Mouse (Mus musculus) spleen, adult 2 months (tissue): ENCODE data around the gene Rtn4r.

Experiments
- CTCF ChIP-seq: fragments of 200-500 bp; IDR thresholded peaks from 2 replicates; pipeline ENCODE4 v1.5.1; 2011; ENCODE audit warnings: mild to moderate bottlenecking, inconsistent platforms; ENCODE audit not compliant: insufficient read depth, insufficient read length, insufficient replicate concordance; ENCODE audit errors: extremely low read depth
- POLR2A ChIP-seq: fragments of 200-500 bp; IDR thresholded peaks from 2 replicates; pipeline ENCODE4 v1.6.1; 2011; ENCODE audit warnings: low read depth, low read length, inconsistent platforms

- TF ChIP-seq CTCF (no peak), POLR2A (no peak)
Measured at GRCm38 (mm10) chr16:18111042-18111441, 16.4 kb upstream of the Rtn4r start.
